Mouse (Mus musculus) cerebellum, adult 2 months (tissue): ENCODE results near the gene Rsc1a1. TPM values are rescaled to one million over a fixed set of nuclear protein-coding genes. Genes with fewer than 3 reads are reported as not detected.
A peak's percentile ranks its signal among the peaks of the same experiment; 100 is the strongest.

Source experiments
- DNase-seq, 2 experiments: peaks; one replicate each; pipeline ENCODE4 v3.0.0; 2021
- H3K27ac ChIP-seq: fragments of 200-500 bp; 2 replicates; pipeline ENCODE4 v1.5.1; 2012; ENCODE audit warnings: low read length, control low read depth, inconsistent platforms; ENCODE audit not compliant: insufficient read depth
- H3K27me3 ChIP-seq: fragments of 200-500 bp; 2 replicates; pipeline ENCODE4 v1.6.1; 2012; ENCODE audit warnings: inconsistent platforms, mild to moderate bottlenecking, low read length, moderate library complexity; ENCODE audit not compliant: control insufficient read depth, insufficient read depth
- H3K4me1 ChIP-seq: fragments of 200-500 bp; 2 replicates; pipeline ENCODE4 v1.6.1; 2011; ENCODE audit warnings: low read length; ENCODE audit not compliant: control insufficient read depth, insufficient read depth
- H3K4me3 ChIP-seq: fragments of 200-500 bp; replicated peaks from 2 replicates; pipeline ENCODE3; 2011; ENCODE audit warnings: mild to moderate bottlenecking, low read depth, low read length, control low read depth; ENCODE audit not compliant: insufficient read depth
- CTCF ChIP-seq: fragments of 200-500 bp; IDR thresholded peaks from 2 replicates; pipeline ENCODE4 v1.5.1; 2011; ENCODE audit warnings: low read depth, mild to moderate bottlenecking, control low read depth, low read length, moderate library complexity, borderline replicate concordance; ENCODE audit not compliant: insufficient read depth
- POLR2A ChIP-seq: fragments of 200-500 bp; IDR thresholded peaks from 2 replicates; pipeline ENCODE4 v1.6.1; 2011; ENCODE audit warnings: low read length, control low read depth, borderline replicate concordance; ENCODE audit not compliant: insufficient read depth
- WGBS: fragments of 180-500 bp; shearing (Covaris S2); methylation state at CpG from one replicate; pipeline ENCODE4 v1.1.7; 2018; 5-methylcytosine and 5-hydroxymethylcytosine counted together
- polyA plus RNA-seq: library from polyadenylated mRNA; depleted of rRNA; stranded (reverse); fragments of >200 nt; gene quantifications from 2 replicates; pipeline ENCODE4 v1.2.3, GENCODE M21; 2012

Rsc1a1 gene
- polyA plus RNA-seq, 1 experiment: 7.4 TPM

GRCm38 (mm10) chr4:141671389-141671788 lies 14.0 kb downstream of the Rsc1a1 start:
- Histone ChIP-seq H3K4me1 (no peaks in the 10 kb centered on the region), H3K27me3 (no peaks in the 10 kb centered on the region), H3K4me3 (no peak overlapping the region), H3K27ac (no peak overlapping the region)
- TF ChIP-seq CTCF (no peak), POLR2A (no peak)
- DNase-seq: no peak
- 76% methylated on average over 4 of the region's 4 CpGs for WGBS

GRCm38 (mm10) chr4:141669898-141670712 lies 15.3 kb downstream of the Rsc1a1 start:
- no peak overlapping the region for H3K4me3 ChIP-seq
- DNase-seq: peak in 1 of 2 experiments; percentile 31
- H3K27me3 ChIP-seq: no peaks in the 10 kb centered on the region
- no peak overlapping the region for H3K27ac ChIP-seq
- TF ChIP-seq POLR2A (no peak), CTCF (no peak)
- H3K4me1 ChIP-seq: peaks cover under 1% of the 10 kb centered on the region; the same call in 1 of the 2 replicates
- 85% methylated on average over 18 of the region's 18 CpGs for WGBS

GRCm38 (mm10) chr4:141664799-141665198 lies 20.6 kb downstream of the Rsc1a1 start, which contains the start of gene Plekhm2:
Gene Plekhm2, minus strand, starts transcription at chr4:141664899.
- Histone ChIP-seq H3K4me3 (peak within 1 kb of the TSS; percentile 94), H3K27ac (peak within 1 kb of the TSS; percentile 87), H3K27me3 (no peaks in the 10 kb centered on the region), H3K4me1 (peaks cover 7% of the 10 kb centered on the region)
- WGBS: 41% methylated on average over 8 of the region's 8 CpGs
- no peak for DNase-seq
- TF ChIP-seq POLR2A: no peak
- no peak for TF ChIP-seq CTCF

GRCm38 (mm10) chr4:141664011-141664745 lies 21.2 kb downstream of the Rsc1a1 start:
- peak overlapping the region; percentile 94 for H3K4me3 ChIP-seq
- peaks cover 8% of the 10 kb centered on the region for H3K4me1 ChIP-seq
- peak overlapping the region; percentile 87 for H3K27ac ChIP-seq
- peak; percentile 57 for TF ChIP-seq POLR2A
- no peak for TF ChIP-seq CTCF
- peak; percentile 81 to 83 for DNase-seq
- no peaks in the 10 kb centered on the region for H3K27me3 ChIP-seq
- 2% methylated on average over 49 of the region's 60 CpGs for WGBS

GRCm38 (mm10) chr4:141663122-141663931 lies 22.1 kb downstream of the Rsc1a1 start:
- 2% methylated on average over 47 of the region's 47 CpGs for WGBS
- Histone ChIP-seq H3K27me3 (no peaks in the 10 kb centered on the region), H3K27ac (0 out of 2 replicates have a peak overlapping the region, but pooled peaks have one; percentile 8), H3K4me1 (peaks cover 16% of the 10 kb centered on the region), H3K4me3 (peak overlapping the region; percentile 94)
- TF ChIP-seq CTCF: no peak
- no peak for TF ChIP-seq POLR2A
- peak; percentile 38 to 59 for DNase-seq

- WGBS: 74% methylated on average over 11 of the region's 11 CpGs
These were observed 24.5 kb downstream of the Rsc1a1 start for GRCm38 (mm10) chr4:141660884-141661283.

GRCm38 (mm10) chr4:141659739-141660138 lies 25.7 kb downstream of the Rsc1a1 start:
- Histone ChIP-seq H3K27ac (no peak overlapping the region), H3K4me1 (peaks cover 31% of the 10 kb centered on the region), H3K27me3 (no peaks in the 10 kb centered on the region), H3K4me3 (no peak overlapping the region)
- 58% methylated on average over 4 of the region's 4 CpGs for WGBS
- no peak for DNase-seq
- no peak for TF ChIP-seq CTCF

More at GRCm38 (mm10) chr4:141660884-141661283, 24.5 kb downstream of the Rsc1a1 start:
- Histone ChIP-seq H3K27ac (no peak overlapping the region), H3K4me3 (no peak overlapping the region), H3K4me1 (peaks cover 32% of the 10 kb centered on the region), H3K27me3 (no peaks in the 10 kb centered on the region)
- DNase-seq: no peak
- TF ChIP-seq POLR2A: no peak
- no peak for TF ChIP-seq CTCF
